ENCODE assay signal across 12 mouse cellular contexts in genomic region chr4:154450441-154450840, GRCm38 (mm10).
DNase-seq lines count a peak whose midpoint lies in the region; ATAC-seq and TF ChIP-seq lines count a peak whose summit lies in the region.
"Had no signal": no experiment of that assay in that cellular context is flagged by ENCODE, and none has a peak within 500 bp of the region (broad histone marks: within the 10 kb centered on the region; RNA-seq: fewer than 3 reads in every experiment).

No protein-coding gene starts in this region.

- DNase-seq in heart, embryonic 10.5 days (ENCODE audit: low spot score) = no peak
- DNase-seq in heart, postnatal 4 days = no peak
- DNase-seq in midbrain, postnatal 0 days (ENCODE audit: low spot score) = peak; percentile 35
- DNase-seq in kidney, adult 9 months = peak; percentile 64
- no peak for DNase-seq in ovary, postnatal 36 days (ENCODE audit: low spot score)
- DNase-seq in neural tube, embryonic 10.5 days (ENCODE audit: extremely low spot score, low spot score) = no peak
- DNase-seq: gastrocnemius, postnatal 14 days had no signal

- H3K4me3 ChIP-seq in heart, embryonic 10.5 days = no peak overlapping the region
- H3K4me3 ChIP-seq in midbrain, postnatal 0 days (ENCODE audit: low read depth, low read length) = no peak overlapping the region
- H3K4me3 ChIP-seq in midbrain, embryonic 15.5 days = no peak overlapping the region
- H3K4me3 ChIP-seq: limb, embryonic 15.5 days had no signal

- peaks cover 57% of the 10 kb centered on the region for H3K27me3 ChIP-seq in heart, embryonic 10.5 days (ENCODE audit: insufficient read depth, poor library complexity, severe bottlenecking)
- 0 out of 2 replicates have a peak, but pooled peaks cover 11% of the 10 kb centered on the region for H3K27me3 ChIP-seq in midbrain, postnatal 0 days (ENCODE audit: insufficient read depth, low read length)
- peaks cover 33% of the 10 kb centered on the region for H3K27me3 ChIP-seq in midbrain, embryonic 15.5 days (replicated peaks)
- H3K27me3 ChIP-seq: CH12.LX; limb, embryonic 15.5 days had no signal

- WGBS in heart, embryonic 10.5 days = 92% methylated on average over 9 of the region's 9 CpGs
- WGBS in midbrain, postnatal 0 days = 84% methylated on average over 9 of the region's 9 CpGs
- WGBS in midbrain, embryonic 15.5 days = 94% methylated on average over 9 of the region's 9 CpGs

- H3K9ac ChIP-seq in midbrain, postnatal 0 days (replicated peaks; ENCODE audit: low read length, poor library complexity, severe bottlenecking) = no peak overlapping the region
- H3K9ac ChIP-seq in midbrain, embryonic 15.5 days = no peak overlapping the region
- H3K9ac ChIP-seq: limb, embryonic 15.5 days had no signal

- no peak for ATAC-seq in midbrain, postnatal 0 days (ENCODE audit: low FRiP score)
- no peak for ATAC-seq in midbrain, embryonic 15.5 days (replicated peaks)
- ATAC-seq: Patski had no signal

- no peaks in the 10 kb centered on the region for H3K9me3 ChIP-seq in heart, embryonic 10.5 days
- H3K9me3 ChIP-seq in midbrain, postnatal 0 days (ENCODE audit: low read length) = no peaks in the 10 kb centered on the region
- H3K9me3 ChIP-seq in midbrain, embryonic 15.5 days = no peaks in the 10 kb centered on the region
- H3K9me3 ChIP-seq: limb, embryonic 15.5 days had no signal

- H3K4me1 ChIP-seq in heart, embryonic 10.5 days = peaks cover 86% of the 10 kb centered on the region
- no peaks in the 10 kb centered on the region for H3K4me1 ChIP-seq in midbrain, postnatal 0 days (ENCODE audit: insufficient read depth, low read length)
- no peaks in the 10 kb centered on the region for H3K4me1 ChIP-seq in midbrain, embryonic 15.5 days

- H3K27ac ChIP-seq in heart, embryonic 10.5 days = 0 out of 2 replicates have a peak overlapping the region, but pooled peaks have one; percentile 32
- no peak overlapping the region for H3K27ac ChIP-seq in midbrain, postnatal 0 days (ENCODE audit: low read depth, low read length)
- no peak overlapping the region for H3K27ac ChIP-seq in midbrain, embryonic 15.5 days
- H3K27ac ChIP-seq: limb, embryonic 15.5 days; stomach, postnatal 0 days had no signal

- H3K36me3 ChIP-seq in heart, embryonic 10.5 days = no peaks in the 10 kb centered on the region
- no peaks in the 10 kb centered on the region for H3K36me3 ChIP-seq in midbrain, postnatal 0 days (ENCODE audit: insufficient read depth, low read length)
- no peaks in the 10 kb centered on the region for H3K36me3 ChIP-seq in midbrain, embryonic 15.5 days (replicated peaks)
- H3K36me3 ChIP-seq: limb, embryonic 15.5 days had no signal

- H3K4me2 ChIP-seq in midbrain, postnatal 0 days (ENCODE audit: low read depth, low read length, poor library complexity, severe bottlenecking) = no peak overlapping the region
- H3K4me2 ChIP-seq in midbrain, embryonic 15.5 days = no peak overlapping the region
- H3K4me2 ChIP-seq: limb, embryonic 15.5 days had no signal

- TF ChIP-seq CTCF in midbrain, postnatal 0 days (IDR thresholded peaks at IDR 0.05) = no peak

Comparison
In these comparisons a context has a peak if more than half of its experiments do, and no peak if none do; other contexts are left out.
1. DNase-seq: peak in midbrain, postnatal 0 days (single experiment) and kidney, adult 9 months (single experiment); none in heart, embryonic 10.5 days (single experiment), heart, postnatal 4 days (single experiment), ovary, postnatal 36 days (single experiment) and neural tube, embryonic 10.5 days (single experiment).